Mouse (Mus musculus) hindbrain, embryonic 14.5 days (tissue): ENCODE results near the gene Kcnj12. TPM values are rescaled to one million over a fixed set of nuclear protein-coding genes. Genes with fewer than 3 reads are reported as not detected.
A peak's percentile ranks its signal among the peaks of the same experiment; 100 is the strongest.

Source experiments
- ATAC-seq: fragments of 200-750 bp; cut with Nextera tagmentation; 2 replicates; pipeline ENCODE4 v1.8.0; 2017; ENCODE audit warnings: moderate number of reproducible peaks, mild to moderate bottlenecking, moderate TSS enrichment, moderate library complexity; ENCODE audit not compliant: low FRiP score
- DNase-seq: peaks from one replicate; pipeline ENCODE4 v3.0.0-alpha.2; 2015; ENCODE audit warnings: low spot score
- H3K27ac ChIP-seq: fragments of 300-500 bp; sonication (generic); 2 replicates; pipeline ENCODE4 v1.5.1; 2014; ENCODE audit warnings: mild to moderate bottlenecking, moderate library complexity
- H3K27me3 ChIP-seq: fragments of 300-500 bp; sonication (generic); 2 replicates; pipeline ENCODE4 v1.6.1; 2014; ENCODE audit warnings: mild to moderate bottlenecking, low read length, mixed read lengths; ENCODE audit not compliant: control insufficient read depth, insufficient read depth
- H3K36me3 ChIP-seq: fragments of 300-500 bp; sonication (generic); replicated peaks from 2 replicates; pipeline ENCODE4 v1.6.1; 2014; ENCODE audit not compliant: control insufficient read depth, insufficient read depth
- H3K4me1 ChIP-seq: fragments of 300-500 bp; sonication (generic); replicated peaks from 2 replicates; pipeline ENCODE4 v1.6.1; 2014; ENCODE audit warnings: antibody characterized with exemption, low read length, mixed read lengths; ENCODE audit not compliant: control insufficient read depth, insufficient read depth
- H3K4me2 ChIP-seq: fragments of 300-500 bp; sonication (generic); replicated peaks from 2 replicates; pipeline ENCODE4 v1.6.1; 2014; ENCODE audit warnings: mild to moderate bottlenecking, moderate library complexity
- H3K4me3 ChIP-seq: fragments of 300-500 bp; sonication (generic); replicated peaks from 2 replicates; pipeline ENCODE4 v1.5.1; 2014; ENCODE audit warnings: mild to moderate bottlenecking, low read length
- H3K9ac ChIP-seq: fragments of 300-500 bp; sonication (generic); 2 replicates; pipeline ENCODE4 v1.6.1; 2014
- H3K9me3 ChIP-seq: fragments of 300-500 bp; sonication (generic); 2 replicates; pipeline ENCODE4 v1.6.1; 2016; ENCODE audit warnings: low read length; ENCODE audit not compliant: control insufficient read depth
- WGBS: fragments of 180-500 bp; shearing (Covaris S2); extraction: QIAGEN DNeasy Blood & Tissue Kit; methylation state at CpG from one replicate; pipeline ENCODE4 v1.1.7; 2014; 5-methylcytosine and 5-hydroxymethylcytosine counted together
- polyA plus RNA-seq: library from polyadenylated mRNA; unstranded; fragments of >200 nt; fragmentation: Nextera tagmentation; extraction: Ambion mirVana; gene quantifications from 2 replicates; pipeline ENCODE4 v1.2.1, GENCODE M21; 2014

Kcnj12 gene
- polyA plus RNA-seq, 1 experiment from 2014 or later, result 3.3 TPM

- Histone ChIP-seq H3K4me3 (no peak overlapping the region), H3K27ac (no peak overlapping the region), H3K9me3 (0 out of 2 replicates have a peak, but pooled peaks cover 4% of the 10 kb centered on the region), H3K36me3 (no peaks in the 10 kb centered on the region), H3K4me1 (no peaks in the 10 kb centered on the region), H3K4me2 (no peak overlapping the region), H3K27me3 (no peaks in the 10 kb centered on the region), H3K9ac (no peak overlapping the region)
- no peak for ATAC-seq
- DNase-seq, result no peak
- WGBS, result 82% methylated on average over 3 of the region's 3 CpGs
Measured at GRCm38 (mm10) chr11:60990428-60990827, 31.9 kb upstream of the Kcnj12 start.

GRCm38 (mm10) chr11:61002736-61003135 lies 19.6 kb upstream of the Kcnj12 start:
- no peak for DNase-seq
- Histone ChIP-seq H3K4me2 (no peak overlapping the region), H3K36me3 (no peaks in the 10 kb centered on the region), H3K9ac (no peak overlapping the region), H3K27ac (no peak overlapping the region), H3K4me3 (no peak overlapping the region), H3K4me1 (peaks cover 14% of the 10 kb centered on the region), H3K27me3 (no peaks in the 10 kb centered on the region), H3K9me3 (no peaks in the 10 kb centered on the region)
- 65% methylated on average over 8 of the region's 8 CpGs for WGBS
- no peak for ATAC-seq

GRCm38 (mm10) chr11:61004046-61004445 lies 18.3 kb upstream of the Kcnj12 start:
- DNase-seq (no peak), ATAC-seq (no peak)
- Histone ChIP-seq H3K9me3 (no peaks in the 10 kb centered on the region), H3K27ac (no peak overlapping the region), H3K9ac (no peak overlapping the region), H3K27me3 (no peaks in the 10 kb centered on the region), H3K36me3 (no peaks in the 10 kb centered on the region), H3K4me3 (no peak overlapping the region), H3K4me1 (peaks cover 14% of the 10 kb centered on the region), H3K4me2 (no peak overlapping the region)
- WGBS, result 58% methylated on average over 4 of the region's 4 CpGs

- DNase-seq, result no peak
- Histone ChIP-seq H3K9ac (no peak overlapping the region), H3K36me3 (no peaks in the 10 kb centered on the region), H3K27me3 (no peaks in the 10 kb centered on the region), H3K4me1 (peaks cover 14% of the 10 kb centered on the region), H3K4me2 (no peak overlapping the region), H3K27ac (no peak overlapping the region), H3K9me3 (no peaks in the 10 kb centered on the region), H3K4me3 (no peak overlapping the region)
- WGBS, result 65% methylated on average over 5 of the region's 5 CpGs
- no peak for ATAC-seq
Measured at GRCm38 (mm10) chr11:61004781-61005180, 17.6 kb upstream of the Kcnj12 start.

GRCm38 (mm10) chr11:61005345-61005744 lies 17.0 kb upstream of the Kcnj12 start:
- H3K27ac ChIP-seq, result no peak overlapping the region
- ATAC-seq (no peak), DNase-seq (no peak)
- H3K36me3 ChIP-seq, result no peaks in the 10 kb centered on the region
- 40% methylated on average over 6 of the region's 6 CpGs for WGBS
- H3K4me1 ChIP-seq, result peaks cover 14% of the 10 kb centered on the region
- no peaks in the 10 kb centered on the region for H3K27me3 ChIP-seq
- H3K9me3 ChIP-seq, result no peaks in the 10 kb centered on the region
- no peak overlapping the region for H3K4me3 ChIP-seq
- H3K9ac ChIP-seq, result no peak overlapping the region
- no peak overlapping the region for H3K4me2 ChIP-seq

- H3K4me2 ChIP-seq, result no peak overlapping the region
- H3K36me3 ChIP-seq, result no peaks in the 10 kb centered on the region
- H3K4me1 ChIP-seq, result peaks cover 10% of the 10 kb centered on the region; the same call in 1 of the 2 replicates
- DNase-seq (no peak), ATAC-seq (no peak)
- H3K9me3 ChIP-seq, result no peaks in the 10 kb centered on the region
- H3K9ac ChIP-seq, result no peak overlapping the region
- H3K27me3 ChIP-seq, result no peaks in the 10 kb centered on the region
- no peak overlapping the region for H3K4me3 ChIP-seq
- no peak overlapping the region for H3K27ac ChIP-seq
- 20% methylated on average over 9 of the region's 9 CpGs for WGBS
Measured at GRCm38 (mm10) chr11:61011736-61012294, 10.5 kb upstream of the Kcnj12 start.

GRCm38 (mm10) chr11:61016866-61017398 lies 5.4 kb upstream of the Kcnj12 start:
- Histone ChIP-seq H3K4me3 (no peak overlapping the region), H3K27ac (no peak overlapping the region), H3K9me3 (no peaks in the 10 kb centered on the region), H3K27me3 (peaks cover 18% of the 10 kb centered on the region), H3K4me1 (0 out of 2 replicates have a peak, but pooled peaks cover 2% of the 10 kb centered on the region), H3K36me3 (no peaks in the 10 kb centered on the region), H3K9ac (no peak overlapping the region), H3K4me2 (no peak overlapping the region)
- DNase-seq (no peak), ATAC-seq (no peak)
- WGBS, result 19% methylated on average over 8 of the region's 8 CpGs

GRCm38 (mm10) chr11:61021129-61021528 lies 1.2 kb upstream of the Kcnj12 start:
- ATAC-seq (no peak), DNase-seq (no peak)
- Histone ChIP-seq H3K4me3 (no peak overlapping the region), H3K4me1 (peaks cover 26% of the 10 kb centered on the region), H3K27ac (no peak overlapping the region), H3K4me2 (peak overlapping the region; percentile 84; the same call in 1 of the 2 replicates), H3K9me3 (no peaks in the 10 kb centered on the region), H3K27me3 (peaks cover 40% of the 10 kb centered on the region), H3K9ac (no peak overlapping the region), H3K36me3 (no peaks in the 10 kb centered on the region)
- 63% methylated on average over 5 of the region's 5 CpGs for WGBS

DNA sequence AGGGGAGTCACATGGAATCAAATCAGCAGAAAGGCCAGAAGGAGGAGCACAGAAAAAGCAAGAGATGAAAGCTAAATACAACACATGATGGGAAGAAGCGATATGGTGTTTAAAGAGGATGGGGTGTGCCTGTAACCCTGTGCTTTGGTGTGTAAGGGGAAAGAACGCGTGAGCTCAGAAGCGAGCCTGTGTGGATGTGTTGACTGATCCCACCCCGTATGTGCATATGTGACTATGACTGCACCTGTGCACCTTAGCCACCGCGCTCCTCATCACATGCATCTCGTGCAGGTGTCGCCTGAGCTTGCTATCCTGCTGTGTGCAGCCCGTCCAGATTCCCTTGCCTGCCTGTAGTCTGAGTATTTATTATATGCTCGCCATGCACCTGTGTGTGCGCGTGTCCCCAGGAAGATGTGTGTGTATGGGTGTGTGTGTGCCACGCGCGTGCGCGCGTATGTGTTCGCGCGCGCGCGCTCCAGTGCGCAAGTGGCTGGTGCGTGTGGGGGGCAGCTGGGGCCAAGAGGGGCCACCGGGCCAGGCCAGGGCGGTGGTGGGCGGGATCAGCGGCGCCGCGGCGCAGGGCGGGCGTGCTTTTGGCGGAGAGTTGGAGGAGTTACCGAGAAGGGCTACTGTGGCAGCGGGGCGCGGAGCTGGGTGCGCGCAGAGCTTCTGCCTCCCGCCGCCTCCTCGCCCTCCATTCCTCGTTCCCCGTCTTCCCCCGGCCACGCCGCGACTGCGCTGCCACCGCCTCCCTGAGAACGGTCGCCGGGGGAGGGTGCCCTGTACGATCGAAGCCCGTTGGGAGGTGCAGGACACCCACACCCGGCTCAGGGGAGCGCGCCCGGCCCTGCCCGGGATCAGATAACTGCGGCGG lies 451 bp upstream of the Kcnj12 start:
- peak; percentile 62 for DNase-seq
- peak overlapping the region; percentile 72 for H3K9ac ChIP-seq
- no peaks in the 10 kb centered on the region for H3K9me3 ChIP-seq
- H3K27ac ChIP-seq, result 0 out of 2 replicates have a peak overlapping the region, but pooled peaks have one; percentile 43
- H3K4me1 ChIP-seq, result peaks cover 28% of the 10 kb centered on the region
- no peaks in the 10 kb centered on the region for H3K36me3 ChIP-seq
- H3K4me3 ChIP-seq, result peak overlapping the region; percentile 70
- peaks cover 40% of the 10 kb centered on the region for H3K27me3 ChIP-seq
- peak; percentile 56 for ATAC-seq
- H3K4me2 ChIP-seq, result peak overlapping the region; percentile 84
- WGBS, result under 1% methylated on average over 52 of the region's 68 CpGs
